Mouse (Mus musculus) urinary bladder, adult 2 months (tissue): ENCODE results near the gene H2-Oa. TPM values are rescaled to one million over a fixed set of nuclear protein-coding genes. Genes with fewer than 3 reads are reported as not detected.

ENCODE experiments used
- DNase-seq: peaks from one replicate; pipeline ENCODE4 v3.0.0; 2022; ENCODE audit warnings: low spot score
- polyA plus RNA-seq: library from polyadenylated mRNA; depleted of rRNA; stranded (reverse); fragments of >200 nt; gene quantifications from 2 replicates; pipeline ENCODE4 v1.2.3, GENCODE M21; 2012

Gene H2-Oa
- polyA plus RNA-seq, 1 experiment, result 2.1 TPM

GRCm38 (mm10) chr17:34121879-34122187 lies 29.7 kb downstream of the H2-Oa start:
- DNase-seq, result no peak

GRCm38 (mm10) chr17:34122188-34122984 lies 30.2 kb downstream of the H2-Oa start, which contains the start of gene Brd2:
Gene Brd2, minus strand, starts transcription at chr17:34122634.
- peak; percentile 100 for DNase-seq

GRCm38 (mm10) chr17:34123111-34123510 lies 31.0 kb downstream of the H2-Oa start:
- no peak for DNase-seq

GRCm38 (mm10) chr17:34123518-34123917 lies 31.4 kb downstream of the H2-Oa start:
- no peak for DNase-seq

- no peak for DNase-seq
Measured at GRCm38 (mm10) chr17:34124649-34125048, 32.5 kb downstream of the H2-Oa start.

- no peak for DNase-seq
Measured at GRCm38 (mm10) chr17:34126826-34127420, 34.8 kb downstream of the H2-Oa start.

- DNase-seq, result no peak
Measured at GRCm38 (mm10) chr17:34127475-34127874, 35.3 kb downstream of the H2-Oa start.

- no peak for DNase-seq
Measured at GRCm38 (mm10) chr17:34128264-34128937, 36.3 kb downstream of the H2-Oa start.

GRCm38 (mm10) chr17:34128944-34129791 lies 37.0 kb downstream of the H2-Oa start:
- DNase-seq, result no peak

GRCm38 (mm10) chr17:34130073-34130947 lies 38.2 kb downstream of the H2-Oa start:
- DNase-seq, result no peak

GRCm38 (mm10) chr17:34131911-34132310 lies 39.8 kb downstream of the H2-Oa start:
- DNase-seq, result no peak

- DNase-seq, result no peak
Measured at GRCm38 (mm10) chr17:34133289-34133688, 41.1 kb downstream of the H2-Oa start.

- no peak for DNase-seq
Measured at GRCm38 (mm10) chr17:34134451-34134850, 42.3 kb downstream of the H2-Oa start.

- DNase-seq, result peak; percentile 97
Measured at GRCm38 (mm10) chr17:34135297-34136224, 43.4 kb downstream of the H2-Oa start.

GRCm38 (mm10) chr17:34137601-34138000 lies 45.5 kb downstream of the H2-Oa start:
- DNase-seq, result no peak

- DNase-seq, result no peak
Measured at GRCm38 (mm10) chr17:34138655-34139054, 46.5 kb downstream of the H2-Oa start.

GRCm38 (mm10) chr17:34139416-34139815 lies 47.3 kb downstream of the H2-Oa start:
- no peak for DNase-seq

GRCm38 (mm10) chr17:34140240-34140639 lies 48.1 kb downstream of the H2-Oa start:
- DNase-seq, result no peak

- no peak for DNase-seq
Measured at GRCm38 (mm10) chr17:34141448-34141847, 49.3 kb downstream of the H2-Oa start.
